25 mouse cellular contexts compared by ENCODE assay signal in the genomic region with DNA sequence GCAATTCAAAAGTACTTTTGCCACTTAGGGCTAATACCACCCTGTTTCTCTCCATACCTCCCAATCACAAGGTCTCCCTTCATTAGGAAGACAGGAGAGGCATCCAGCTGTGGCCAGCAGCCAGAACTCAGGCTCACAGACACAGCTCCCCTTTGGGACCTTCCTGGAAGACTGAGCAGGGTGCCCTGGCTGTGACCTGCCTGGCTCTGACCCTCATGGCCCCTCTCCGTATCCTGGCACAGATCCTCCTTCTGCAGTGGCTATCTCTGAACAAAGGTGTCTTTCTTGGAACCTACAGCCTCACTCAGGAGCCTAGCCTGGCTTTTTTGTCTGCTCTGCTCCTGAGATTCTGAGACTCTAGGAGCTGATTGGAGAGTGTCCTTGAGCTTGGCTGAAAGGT.
DNase-seq lines count a peak whose midpoint lies in the region; ATAC-seq lines count a peak whose summit lies in the region.
"Had no signal": no experiment of that assay in that cellular context is flagged by ENCODE, and none has a peak within 500 bp of the region (broad histone marks: within the 10 kb centered on the region; RNA-seq: fewer than 3 reads in every experiment).

No protein-coding gene starts in this region.

- H3K4me2 ChIP-seq in midbrain, embryonic 14.5 days (ENCODE audit: low read length) = no peak overlapping the region
- no peak overlapping the region for H3K4me2 ChIP-seq in neural tube, embryonic 14.5 days (ENCODE audit: low read depth, low read length)
- H3K4me2 ChIP-seq: heart, embryonic 12.5 days; limb, embryonic 15.5 days; lung, embryonic 14.5 days; stomach, embryonic 15.5 days had no signal

- H3K27ac ChIP-seq in heart, embryonic 10.5 days = no peak overlapping the region
- 0 out of 2 replicates have a peak overlapping the region, but pooled peaks have one; percentile 28 for H3K27ac ChIP-seq in midbrain, embryonic 10.5 days (replicated peaks)
- no peak overlapping the region for H3K27ac ChIP-seq in midbrain, embryonic 14.5 days (replicated peaks; ENCODE audit: low read depth, low read length)
- H3K27ac ChIP-seq in neural tube, embryonic 14.5 days (ENCODE audit: low read depth, low read length) = no peak overlapping the region
- H3K27ac ChIP-seq: left cerebral cortex, adult 2 months; limb, embryonic 15.5 days; liver, embryonic 14.5 days; stomach, embryonic 15.5 days had no signal

- ATAC-seq in midbrain, embryonic 14.5 days (ENCODE audit: low FRiP score, low TSS enrichment) = no peak
- ATAC-seq in neural tube, embryonic 14.5 days (ENCODE audit: low read depth) = peak; percentile 14; the same call in 1 of the 2 replicates
- ATAC-seq in megakaryocyte progenitor cell, adult 5-6 weeks (replicated peaks; ENCODE audit: poor library complexity) = no peak
- ATAC-seq: intestine, postnatal 0 days; midbrain, embryonic 16.5 days had no signal

- WGBS in heart, embryonic 10.5 days = 33% methylated on average over 1 of the region's 1 CpGs
- WGBS in midbrain, embryonic 10.5 days = 9% methylated on average over 1 of the region's 1 CpGs
- WGBS in midbrain, embryonic 14.5 days = 4% methylated on average over 1 of the region's 1 CpGs
- WGBS in neural tube, embryonic 14.5 days = 12% methylated on average over 1 of the region's 1 CpGs

- H3K36me3 ChIP-seq in heart, embryonic 10.5 days = no peaks in the 10 kb centered on the region
- no peaks in the 10 kb centered on the region for H3K36me3 ChIP-seq in midbrain, embryonic 10.5 days
- no peaks in the 10 kb centered on the region for H3K36me3 ChIP-seq in midbrain, embryonic 14.5 days (ENCODE audit: control insufficient read depth, insufficient read depth, low read length)
- H3K36me3 ChIP-seq in neural tube, embryonic 14.5 days (ENCODE audit: control insufficient read depth, insufficient read depth, low read length) = no peaks in the 10 kb centered on the region
- H3K36me3 ChIP-seq: heart, embryonic 12.5 days; limb, embryonic 15.5 days; stomach, embryonic 15.5 days had no signal

- peaks cover 8% of the 10 kb centered on the region for H3K4me1 ChIP-seq in heart, embryonic 10.5 days
- peaks cover 17% of the 10 kb centered on the region for H3K4me1 ChIP-seq in midbrain, embryonic 10.5 days
- H3K4me1 ChIP-seq in midbrain, embryonic 14.5 days (ENCODE audit: control insufficient read depth, insufficient read depth, low read length) = 0 out of 2 replicates have a peak, but pooled peaks cover 4% of the 10 kb centered on the region
- H3K4me1 ChIP-seq in neural tube, embryonic 14.5 days (ENCODE audit: control insufficient read depth, insufficient read depth, low read length) = peaks cover 4% of the 10 kb centered on the region; the same call in 1 of the 2 replicates
- H3K4me1 ChIP-seq: megakaryocyte, embryonic 14.5 days; stomach, embryonic 15.5 days had no signal

- no peak overlapping the region for H3K9ac ChIP-seq in midbrain, embryonic 14.5 days (replicated peaks; ENCODE audit: low read length)
- no peak overlapping the region for H3K9ac ChIP-seq in neural tube, embryonic 14.5 days (replicated peaks; ENCODE audit: low read depth, low read length)
- H3K9ac ChIP-seq: heart, embryonic 12.5 days; limb, embryonic 15.5 days; liver, embryonic 14.5 days; lung, embryonic 14.5 days; stomach, embryonic 15.5 days had no signal

- no peaks in the 10 kb centered on the region for H3K27me3 ChIP-seq in heart, embryonic 10.5 days (ENCODE audit: insufficient read depth, poor library complexity, severe bottlenecking)
- no peaks in the 10 kb centered on the region for H3K27me3 ChIP-seq in midbrain, embryonic 10.5 days (ENCODE audit: low read depth, poor library complexity, severe bottlenecking)
- H3K27me3 ChIP-seq in midbrain, embryonic 14.5 days (ENCODE audit: control insufficient read depth, insufficient read depth, low read length) = no peaks in the 10 kb centered on the region; the same call in 1 of the 2 replicates
- no peaks in the 10 kb centered on the region for H3K27me3 ChIP-seq in neural tube, embryonic 14.5 days (ENCODE audit: control insufficient read depth, insufficient read depth, low read length)
- H3K27me3 ChIP-seq: megakaryocyte, embryonic 14.5 days; stomach, embryonic 15.5 days had no signal

- H3K4me3 ChIP-seq in heart, embryonic 10.5 days = no peak overlapping the region
- no peak overlapping the region for H3K4me3 ChIP-seq in midbrain, embryonic 10.5 days
- H3K4me3 ChIP-seq in midbrain, embryonic 14.5 days (replicated peaks; ENCODE audit: low read depth, low read length) = no peak overlapping the region
- H3K4me3 ChIP-seq in neural tube, embryonic 14.5 days (ENCODE audit: low read depth, low read length) = no peak overlapping the region
- H3K4me3 ChIP-seq: heart, embryonic 12.5 days; left cerebral cortex, adult 2 months; limb, embryonic 15.5 days; megakaryocyte, embryonic 14.5 days; stomach, embryonic 15.5 days had no signal

- no peaks in the 10 kb centered on the region for H3K9me3 ChIP-seq in heart, embryonic 10.5 days
- no peaks in the 10 kb centered on the region for H3K9me3 ChIP-seq in midbrain, embryonic 10.5 days (replicated peaks)
- H3K9me3 ChIP-seq in midbrain, embryonic 14.5 days (ENCODE audit: control insufficient read depth, low read length) = no peaks in the 10 kb centered on the region
- no peaks in the 10 kb centered on the region for H3K9me3 ChIP-seq in neural tube, embryonic 14.5 days (ENCODE audit: control insufficient read depth, low read length)
- H3K9me3 ChIP-seq: heart, embryonic 12.5 days; limb, embryonic 15.5 days; megakaryocyte, embryonic 14.5 days; stomach, embryonic 15.5 days had no signal

- DNase-seq in adrenal gland, postnatal 14 days = peak; percentile 13
- DNase-seq in adrenal gland, postnatal 4 days (ENCODE audit: low spot score in 2 of 2) = no peak
- peak; percentile 63 for DNase-seq in heart, embryonic 10.5 days (ENCODE audit: low spot score)
- DNase-seq in heart, adult 18-20 months = no peak
- DNase-seq in midbrain, embryonic 10.5 days (ENCODE audit: low spot score) = no peak
- DNase-seq in midbrain, embryonic 14.5 days = no peak
- DNase-seq: cerebellum, adult 11 months; cerebellum, adult 9-11 months; heart, postnatal 10 days; kidney, postnatal 4 days; layer of hippocampus, adult 9-11 months; lung, embryonic 14.5 days; right cerebral cortex, postnatal 4 days; thymus, adult 2 months; thymus, postnatal 4 days had no signal

Comparison
In these comparisons a context has a peak if more than half of its experiments do, and no peak if none do; other contexts are left out.
1. DNase-seq: peak in adrenal gland, postnatal 14 days (single experiment) and heart, embryonic 10.5 days (single experiment); none in adrenal gland, postnatal 4 days (0 of 2), heart, adult 18-20 months (0 of 2), midbrain, embryonic 10.5 days (single experiment) and midbrain, embryonic 14.5 days (single experiment).